Mouse (Mus musculus): ENCODE results near the gene Med1. TPM values are rescaled to one million over a fixed set of nuclear protein-coding genes. Genes with fewer than 3 reads are reported as not detected.
"Not testable (repeated sequence)": the region's sequence is repeated elsewhere in the genome, so short reads cannot be mapped to it uniquely, and the experiment has no call there.

Med1 gene
- polyA plus RNA-seq (2014; fragmentation: Nextera tagmentation; extraction: Ambion mirVana), result 46.6 and 51.0 TPM in 2 replicates

DNA sequence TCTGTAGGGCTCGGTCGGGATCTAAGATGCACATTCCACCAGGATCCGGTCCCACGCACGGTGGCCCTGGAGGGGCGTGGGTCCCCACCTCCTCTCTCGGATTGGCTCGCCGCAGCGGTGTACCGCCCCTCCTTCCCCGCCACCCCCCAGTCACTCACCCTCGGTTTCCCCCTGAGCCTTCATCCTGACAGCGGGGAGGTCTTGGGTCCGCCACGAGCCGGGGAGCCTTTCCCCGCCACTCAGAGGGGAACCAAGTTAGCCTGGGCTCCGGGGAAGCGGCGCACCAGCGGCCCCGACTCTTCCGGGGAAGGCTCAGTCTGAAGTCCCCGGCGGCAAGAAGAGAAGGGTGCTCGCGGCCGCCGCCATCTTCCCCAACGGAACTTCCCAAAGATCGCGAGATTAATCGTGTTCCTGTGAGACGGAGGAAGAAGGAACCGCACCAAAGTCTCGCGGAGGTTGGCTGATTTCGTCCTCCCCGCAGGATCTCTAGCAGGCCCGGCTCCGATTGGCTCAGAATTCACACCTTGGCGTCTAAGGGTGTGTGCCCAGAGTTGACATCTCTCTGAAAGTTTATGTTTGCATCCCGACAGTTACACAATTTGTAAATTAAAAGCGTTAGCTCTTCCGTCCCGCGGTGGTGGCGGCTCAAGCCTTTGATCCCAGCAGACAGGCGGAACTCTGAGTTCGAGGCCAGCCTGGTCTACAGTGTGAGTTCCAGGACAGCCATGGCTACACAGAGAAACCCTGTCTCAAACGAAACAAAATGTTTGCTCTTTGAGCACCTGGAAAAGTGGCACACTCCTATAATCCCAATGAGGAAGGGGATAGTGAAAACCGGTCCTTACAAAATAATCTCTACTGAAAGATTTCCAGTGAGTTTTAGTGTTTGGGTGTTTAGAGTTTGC lies at the start of gene Med1:
Med1 (minus strand) TSS at position 393 of the 905 bp plus-strand sequence.
- peak; percentile 98 for ATAC-seq (ENCODE audit: low read depth)
- Histone ChIP-seq H3K4me3 (ENCODE audit: low read depth, low read length) (peak within 1 kb of the TSS; percentile 87), H3K4me2 (ENCODE audit: low read depth, low read length) (peak within 1 kb of the TSS; percentile 62), H3K27me3 (replicated peaks; ENCODE audit: control insufficient read depth, insufficient read depth, low read length) (no peaks in the 10 kb centered on the region), H3K36me3 (ENCODE audit: control insufficient read depth, insufficient read depth, low read length) (peaks cover 20% of the 10 kb centered on the region), H3K9ac (ENCODE audit: low read depth, low read length) (peak within 1 kb of the TSS; percentile 93), H3K4me1 (ENCODE audit: control insufficient read depth, insufficient read depth, low read length) (peaks cover 9% of the 10 kb centered on the region; the same call in 1 of the 2 replicates), H3K27ac (replicated peaks; ENCODE audit: low read depth, low read length) (peak within 1 kb of the TSS; percentile 94), H3K9me3 (ENCODE audit: control insufficient read depth, low read length) (no peaks in the 10 kb centered on the region)
- peak; percentile 99 for DNase-seq (ENCODE audit: low spot score)
- WGBS, result 1% methylated on average over 38 of the region's 53 CpGs

DNA sequence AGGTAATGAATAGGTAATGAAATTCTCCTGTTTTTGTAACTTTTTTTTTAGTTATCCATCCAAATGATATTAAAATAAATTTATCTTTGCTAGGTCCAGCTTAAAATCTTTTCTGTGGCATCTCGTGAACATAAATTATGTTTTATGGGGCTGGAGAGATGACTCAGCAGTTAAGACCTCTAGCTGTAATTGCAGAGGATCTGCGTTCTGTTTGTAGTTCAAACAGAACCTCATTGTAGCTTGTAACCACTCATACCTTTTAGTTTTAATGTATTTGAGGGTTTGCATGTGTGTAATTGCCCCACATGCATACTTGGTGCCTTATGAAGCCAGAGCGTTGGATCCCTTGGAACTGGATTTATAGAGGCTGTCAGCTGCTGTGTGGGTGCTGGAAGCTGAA lies 45.9 kb upstream of the Med1 start:
- peaks cover 89% of the 10 kb centered on the region for H3K36me3 ChIP-seq (ENCODE audit: control insufficient read depth, insufficient read depth, low read length)
- WGBS, result 90% methylated on average over 3 of the region's 3 CpGs
- H3K4me1 ChIP-seq (ENCODE audit: control insufficient read depth, insufficient read depth, low read length), result no peaks in the 10 kb centered on the region
- H3K9ac ChIP-seq (ENCODE audit: low read depth, low read length), result no peak overlapping the region
- H3K27ac ChIP-seq (replicated peaks; ENCODE audit: low read depth, low read length), result no peak overlapping the region
- H3K4me2 ChIP-seq (ENCODE audit: low read depth, low read length), result no peak overlapping the region
- H3K9me3 ChIP-seq (ENCODE audit: control insufficient read depth, low read length), result no peaks in the 10 kb centered on the region
- DNase-seq (ENCODE audit: low spot score) (no peak), ATAC-seq (ENCODE audit: low read depth) (no peak)
- no peaks in the 10 kb centered on the region for H3K27me3 ChIP-seq (replicated peaks; ENCODE audit: control insufficient read depth, insufficient read depth, low read length)
- H3K4me3 ChIP-seq (ENCODE audit: low read depth, low read length), result no peak overlapping the region

DNA sequence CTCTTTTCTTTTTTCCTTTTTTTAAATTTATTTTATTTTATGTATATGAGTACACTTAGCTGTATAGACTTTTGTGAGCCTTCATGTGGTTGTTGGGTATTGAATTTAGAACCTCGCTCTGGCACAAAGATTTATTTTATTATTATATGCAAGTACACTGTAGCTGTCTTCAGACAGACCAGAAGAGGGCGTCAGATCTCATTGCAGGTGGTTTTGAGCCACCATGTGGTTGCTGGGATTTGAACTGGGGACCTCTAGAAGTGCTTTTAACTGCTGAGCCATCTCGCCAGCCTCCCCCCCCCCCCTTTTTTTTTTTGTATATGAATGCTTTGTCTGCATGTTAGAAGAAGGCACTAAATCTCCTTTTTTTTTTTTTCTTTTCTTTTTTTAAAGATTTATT lies 45.3 kb upstream of the Med1 start:
- H3K27me3 ChIP-seq (replicated peaks; ENCODE audit: control insufficient read depth, insufficient read depth, low read length), result no peaks in the 10 kb centered on the region
- no peaks in the 10 kb centered on the region for H3K4me1 ChIP-seq (ENCODE audit: control insufficient read depth, insufficient read depth, low read length)
- peaks cover 88% of the 10 kb centered on the region for H3K36me3 ChIP-seq (ENCODE audit: control insufficient read depth, insufficient read depth, low read length)
- ATAC-seq (ENCODE audit: low read depth), result no peak
- 72% methylated on average over 3 of the region's 3 CpGs for whole genome bisulfite sequencing
- H3K27ac ChIP-seq (replicated peaks; ENCODE audit: low read depth, low read length), result no peak overlapping the region
- H3K4me3 ChIP-seq (ENCODE audit: low read depth, low read length), result no peak overlapping the region
- no peak for DNase-seq (ENCODE audit: low spot score)
- no peak overlapping the region for H3K9ac ChIP-seq (ENCODE audit: low read depth, low read length)
- H3K4me2 ChIP-seq (ENCODE audit: low read depth, low read length), result no peak overlapping the region
- H3K9me3 ChIP-seq (ENCODE audit: control insufficient read depth, low read length), result no peaks in the 10 kb centered on the region

DNA sequence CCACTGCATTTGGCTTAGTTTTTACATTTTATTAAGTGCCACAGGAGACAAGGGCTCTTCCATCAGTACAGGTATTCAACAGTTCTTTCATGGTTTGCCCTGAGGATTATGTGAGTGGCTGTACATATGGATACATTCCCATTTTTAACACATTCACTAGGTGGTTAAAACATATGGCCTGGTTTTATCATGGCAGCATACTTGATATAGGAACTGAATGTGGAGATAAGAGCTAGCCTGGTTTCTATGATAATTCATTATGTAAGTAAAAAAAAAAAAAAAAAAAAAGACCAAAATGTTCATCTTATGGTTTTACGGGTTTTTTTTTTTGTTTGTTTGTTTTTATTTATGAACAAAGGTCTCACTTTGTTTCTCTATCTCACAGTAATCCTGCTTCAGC lies 33.3 kb upstream of the Med1 start:
- Histone ChIP-seq H3K27ac (replicated peaks; ENCODE audit: low read depth, low read length) (no peak overlapping the region), H3K4me2 (ENCODE audit: low read depth, low read length) (no peak overlapping the region), H3K27me3 (replicated peaks; ENCODE audit: control insufficient read depth, insufficient read depth, low read length) (no peaks in the 10 kb centered on the region), H3K9ac (ENCODE audit: low read depth, low read length) (no peak overlapping the region), H3K4me1 (ENCODE audit: control insufficient read depth, insufficient read depth, low read length) (no peaks in the 10 kb centered on the region), H3K4me3 (ENCODE audit: low read depth, low read length) (no peak overlapping the region), H3K36me3 (ENCODE audit: control insufficient read depth, insufficient read depth, low read length) (peaks cover 84% of the 10 kb centered on the region), H3K9me3 (ENCODE audit: control insufficient read depth, low read length) (no peaks in the 10 kb centered on the region)
- no peak for DNase-seq (ENCODE audit: low spot score)
- no peak for ATAC-seq (ENCODE audit: low read depth)
- 96% methylated on average over 1 of the region's 1 CpGs for WGBS

DNA sequence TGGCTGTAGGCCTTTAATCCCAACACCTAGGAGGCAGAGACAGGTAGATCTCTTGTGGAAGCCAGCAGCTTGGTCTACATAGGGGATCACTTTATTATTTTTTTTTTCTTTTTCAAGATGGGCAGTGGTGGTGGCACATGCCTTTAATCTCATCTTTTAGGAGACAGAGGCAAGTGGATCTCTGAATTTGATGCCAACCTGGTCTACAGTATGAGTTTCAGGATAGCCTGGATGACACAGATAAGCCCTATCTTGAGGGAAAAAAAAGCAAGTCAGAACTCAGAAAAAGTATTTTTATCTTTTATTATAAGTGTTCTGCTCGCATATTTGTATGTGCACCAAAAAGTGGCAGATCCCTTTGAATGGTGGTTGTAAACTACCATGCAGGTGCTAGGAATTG lies 20.2 kb upstream of the Med1 start:
- ATAC-seq (ENCODE audit: low read depth) (no peak), DNase-seq (ENCODE audit: low spot score) (no peak)
- Histone ChIP-seq H3K4me2 (ENCODE audit: low read depth, low read length) (no peak overlapping the region), H3K9me3 (ENCODE audit: control insufficient read depth, low read length) (no peaks in the 10 kb centered on the region), H3K27ac (replicated peaks; ENCODE audit: low read depth, low read length) (no peak overlapping the region), H3K27me3 (replicated peaks; ENCODE audit: control insufficient read depth, insufficient read depth, low read length) (no peaks in the 10 kb centered on the region), H3K4me3 (ENCODE audit: low read depth, low read length) (no peak overlapping the region), H3K4me1 (ENCODE audit: control insufficient read depth, insufficient read depth, low read length) (no peaks in the 10 kb centered on the region), H3K9ac (ENCODE audit: low read depth, low read length) (no peak overlapping the region), H3K36me3 (ENCODE audit: control insufficient read depth, insufficient read depth, low read length) (peaks cover 77% of the 10 kb centered on the region)
- 98% methylated on average over 1 of the region's 1 CpGs for WGBS

DNA sequence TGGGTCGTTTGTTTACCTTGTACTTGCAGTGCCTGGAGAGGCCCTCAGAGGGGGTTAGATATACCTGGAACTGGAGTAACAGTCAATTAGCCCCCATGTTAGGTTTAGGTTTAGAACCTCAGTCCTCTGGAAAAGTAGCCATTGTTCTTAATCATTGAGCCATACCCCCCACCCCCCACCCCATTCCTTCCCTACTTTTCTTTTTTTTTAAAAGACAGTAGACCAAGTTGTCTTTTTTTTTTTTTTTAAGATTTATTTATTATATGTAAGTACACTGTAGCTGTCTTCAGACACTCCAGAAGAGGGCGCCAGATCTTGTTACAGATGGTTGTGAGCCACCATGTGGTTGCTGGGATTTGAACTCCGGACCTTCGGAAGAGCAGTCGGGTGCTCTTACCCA lies 16.6 kb upstream of the Med1 start:
- H3K27me3 ChIP-seq (replicated peaks; ENCODE audit: control insufficient read depth, insufficient read depth, low read length); H3K4me3 ChIP-seq (ENCODE audit: low read depth, low read length); ATAC-seq (ENCODE audit: low read depth); H3K9me3 ChIP-seq (ENCODE audit: control insufficient read depth, low read length); H3K9ac ChIP-seq (ENCODE audit: low read depth, low read length); H3K4me1 ChIP-seq (ENCODE audit: control insufficient read depth, insufficient read depth, low read length); H3K4me2 ChIP-seq (ENCODE audit: low read depth, low read length); DNase-seq (ENCODE audit: low spot score); H3K27ac ChIP-seq (replicated peaks; ENCODE audit: low read depth, low read length): not testable (repeated sequence)
- WGBS, result 92% methylated on average over 4 of the region's 5 CpGs
- H3K36me3 ChIP-seq (ENCODE audit: control insufficient read depth, insufficient read depth, low read length), result peaks cover 69% of the 10 kb centered on the region

DNA sequence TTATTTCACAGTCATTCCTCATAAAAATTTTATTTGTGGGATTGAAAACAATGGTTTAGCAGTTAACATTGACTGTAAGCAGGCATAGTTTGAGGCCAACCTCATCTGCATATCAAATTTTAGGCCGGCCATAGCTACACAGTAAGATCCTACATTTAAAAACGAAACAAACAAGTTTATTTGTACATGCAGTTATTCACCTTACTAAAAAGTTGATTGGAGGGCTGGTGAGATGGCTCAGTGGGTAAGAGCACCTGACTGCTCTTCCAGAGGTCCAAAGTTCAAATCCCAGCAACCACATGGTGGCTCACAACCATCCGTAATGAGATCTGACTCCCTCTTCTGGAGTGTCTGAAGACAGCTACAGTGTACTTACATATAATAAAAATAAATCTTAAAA lies 13.2 kb upstream of the Med1 start:
- not testable (repeated sequence) for H3K9ac ChIP-seq (ENCODE audit: low read depth, low read length); H3K27ac ChIP-seq (replicated peaks; ENCODE audit: low read depth, low read length); H3K9me3 ChIP-seq (ENCODE audit: control insufficient read depth, low read length); H3K4me1 ChIP-seq (ENCODE audit: control insufficient read depth, insufficient read depth, low read length); DNase-seq (ENCODE audit: low spot score); ATAC-seq (ENCODE audit: low read depth); H3K27me3 ChIP-seq (replicated peaks; ENCODE audit: control insufficient read depth, insufficient read depth, low read length)
- peak overlapping the region; percentile 52 for H3K4me2 ChIP-seq (ENCODE audit: low read depth, low read length)
- 82% methylated on average over 3 of the region's 3 CpGs for WGBS
- peak overlapping the region; percentile 26 for H3K4me3 ChIP-seq (ENCODE audit: low read depth, low read length)
- peaks cover 38% of the 10 kb centered on the region for H3K36me3 ChIP-seq (ENCODE audit: control insufficient read depth, insufficient read depth, low read length)

DNA sequence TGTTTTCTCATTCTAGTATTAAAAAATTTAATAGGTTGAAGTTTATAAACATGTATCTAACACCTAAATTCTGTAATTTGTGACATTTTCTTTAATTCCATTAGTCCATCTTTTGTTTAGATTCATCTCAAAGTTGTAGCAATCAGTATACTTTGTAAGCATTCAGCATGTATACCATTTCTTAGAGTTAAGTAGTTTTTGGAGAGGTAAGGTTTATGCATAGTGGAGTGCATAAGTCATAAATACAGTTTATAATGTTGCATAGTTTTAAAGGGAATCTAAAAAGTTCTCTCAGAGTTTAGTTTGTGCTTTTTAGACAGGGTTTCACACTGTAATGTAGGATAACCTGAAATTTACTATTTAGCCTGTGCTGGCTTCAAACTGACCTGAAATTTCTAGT lies 12.4 kb upstream of the Med1 start:
- Histone ChIP-seq H3K4me1 (ENCODE audit: control insufficient read depth, insufficient read depth, low read length) (peaks cover 10% of the 10 kb centered on the region), H3K4me2 (ENCODE audit: low read depth, low read length) (peak overlapping the region; percentile 52), H3K27ac (replicated peaks; ENCODE audit: low read depth, low read length) (no peak overlapping the region), H3K9me3 (ENCODE audit: control insufficient read depth, low read length) (no peaks in the 10 kb centered on the region), H3K9ac (ENCODE audit: low read depth, low read length) (peak overlapping the region; percentile 8; the same call in 1 of the 2 replicates), H3K4me3 (ENCODE audit: low read depth, low read length) (peak overlapping the region; percentile 26), H3K36me3 (ENCODE audit: control insufficient read depth, insufficient read depth, low read length) (peaks cover 30% of the 10 kb centered on the region), H3K27me3 (replicated peaks; ENCODE audit: control insufficient read depth, insufficient read depth, low read length) (no peaks in the 10 kb centered on the region)
- ATAC-seq (ENCODE audit: low read depth) (no peak), DNase-seq (ENCODE audit: low spot score) (no peak)

Measured in embryonic facial prominence, embryonic 14.5 days (tissue).